In genomic region chr13:37749485-37749884, GRCm38 (mm10) we compare ENCODE assay signal across 9 mouse cellular contexts. TPM values are rescaled to one million over a fixed set of nuclear protein-coding genes. Genes with fewer than 3 reads are reported as not detected.
DNase-seq lines count a peak whose midpoint lies in the region; ATAC-seq and TF ChIP-seq lines count a peak whose summit lies in the region.
"Had no signal": no experiment of that assay in that cellular context is flagged by ENCODE, and none has a peak within 500 bp of the region (broad histone marks: within the 10 kb centered on the region; RNA-seq: fewer than 3 reads in every experiment).

No protein-coding gene starts in this region.

- H3K9ac ChIP-seq in lung, embryonic 14.5 days = no peak overlapping the region
- H3K9ac ChIP-seq in embryonic facial prominence, embryonic 14.5 days (ENCODE audit: low read depth, low read length) = no peak overlapping the region
- no peak overlapping the region for H3K9ac ChIP-seq in intestine, embryonic 15.5 days

- TF ChIP-seq CTCF in lung, embryonic 14.5 days (IDR thresholded peaks at IDR 0.05; ENCODE audit: low read depth) = no peak

- WGBS in lung, embryonic 14.5 days = 14% methylated on average over 3 of the region's 3 CpGs
- 22% methylated on average over 3 of the region's 3 CpGs for WGBS in embryonic facial prominence, embryonic 14.5 days
- whole genome bisulfite sequencing in intestine, embryonic 15.5 days = 12% methylated on average over 3 of the region's 3 CpGs

- H3K9me3 ChIP-seq in lung, embryonic 14.5 days (ENCODE audit: low read depth, low read length) = no peaks in the 10 kb centered on the region
- no peaks in the 10 kb centered on the region for H3K9me3 ChIP-seq in embryonic facial prominence, embryonic 14.5 days (ENCODE audit: control insufficient read depth, low read length)
- no peaks in the 10 kb centered on the region for H3K9me3 ChIP-seq in intestine, embryonic 15.5 days

- peak; percentile 57 for DNase-seq in lung, embryonic 14.5 days
- no peak for DNase-seq in lung, postnatal 4 days
- peak; percentile 39 for DNase-seq in embryonic facial prominence, embryonic 14.5 days (ENCODE audit: low spot score)
- DNase-seq in right cerebral cortex, postnatal 10 days (ENCODE audit: low spot score in 2 of 2) = peak; percentile 44 to 66
- no peak for DNase-seq in gastrocnemius, adult 8-10 months (ENCODE audit: low spot score in 2 of 2)
- DNase-seq in spleen, adult 12 weeks (ENCODE audit: low spot score) = no peak
- DNase-seq in adrenal gland, adult 2 months = no peak
- DNase-seq: gastrocnemius, adult 2 months had no signal

- peak; percentile 73 for ATAC-seq in lung, embryonic 14.5 days (ENCODE audit: insufficient read depth)
- ATAC-seq in embryonic facial prominence, embryonic 14.5 days (ENCODE audit: low read depth) = peak; percentile 70
- 0 out of 2 replicates have a peak, but pooled peaks have one; percentile 39 for ATAC-seq in intestine, embryonic 15.5 days

- no peak overlapping the region for H3K4me3 ChIP-seq in lung, embryonic 14.5 days (ENCODE audit: low read depth, low read length)
- no peak overlapping the region for H3K4me3 ChIP-seq in embryonic facial prominence, embryonic 14.5 days (ENCODE audit: low read depth, low read length)
- H3K4me3 ChIP-seq in intestine, embryonic 15.5 days (replicated peaks) = no peak overlapping the region
- H3K4me3 ChIP-seq: gastrocnemius, adult 2 months had no signal

- no peaks in the 10 kb centered on the region for H3K4me1 ChIP-seq in lung, embryonic 14.5 days (ENCODE audit: insufficient read depth)
- peaks cover 8% of the 10 kb centered on the region for H3K4me1 ChIP-seq in embryonic facial prominence, embryonic 14.5 days (ENCODE audit: control insufficient read depth, insufficient read depth, low read length)
- peaks cover 16% of the 10 kb centered on the region for H3K4me1 ChIP-seq in intestine, embryonic 15.5 days (replicated peaks)

- no peak overlapping the region for H3K27ac ChIP-seq in lung, embryonic 14.5 days (ENCODE audit: low read depth)
- no peak overlapping the region for H3K27ac ChIP-seq in embryonic facial prominence, embryonic 14.5 days (replicated peaks; ENCODE audit: low read depth, low read length)
- H3K27ac ChIP-seq in intestine, embryonic 15.5 days = no peak overlapping the region
- H3K27ac ChIP-seq: gastrocnemius, adult 2 months had no signal

- 0 out of 2 replicates have a peak, but pooled peaks cover 3% of the 10 kb centered on the region for H3K27me3 ChIP-seq in lung, embryonic 14.5 days (ENCODE audit: insufficient read depth, low read length)
- H3K27me3 ChIP-seq in embryonic facial prominence, embryonic 14.5 days (replicated peaks; ENCODE audit: control insufficient read depth, insufficient read depth, low read length) = no peaks in the 10 kb centered on the region
- H3K27me3 ChIP-seq in intestine, embryonic 15.5 days (replicated peaks) = no peaks in the 10 kb centered on the region

- no peaks in the 10 kb centered on the region for H3K36me3 ChIP-seq in lung, embryonic 14.5 days (ENCODE audit: insufficient read depth)
- H3K36me3 ChIP-seq in embryonic facial prominence, embryonic 14.5 days (ENCODE audit: control insufficient read depth, insufficient read depth, low read length) = no peaks in the 10 kb centered on the region
- H3K36me3 ChIP-seq in intestine, embryonic 15.5 days = no peaks in the 10 kb centered on the region

- H3K4me2 ChIP-seq in lung, embryonic 14.5 days = no peak overlapping the region
- H3K4me2 ChIP-seq in embryonic facial prominence, embryonic 14.5 days (ENCODE audit: low read depth, low read length) = no peak overlapping the region
- no peak overlapping the region for H3K4me2 ChIP-seq in intestine, embryonic 15.5 days (replicated peaks)

RNA-seq across cellular contexts. Expression of gene Rreb1, which starts 28.7 kb away (rescaled TPM):
- polyA plus RNA-seq in lung, embryonic 14.5 days (2014; fragmentation: Nextera tagmentation; extraction: Ambion mirVana) = 22.5 and 23.8 TPM in 2 replicates
- 17.9 and 20.2 TPM in 2 replicates for polyA plus RNA-seq in embryonic facial prominence, embryonic 14.5 days (2014; fragmentation: Nextera tagmentation; extraction: Ambion mirVana)
- polyA plus RNA-seq in intestine, embryonic 15.5 days (2015; fragmentation: Nextera tagmentation; extraction: Ambion mirVana) = 16.1 and 16.5 TPM in 2 replicates
- total RNA-seq in gastrocnemius, adult 8-10 months (2022) = 10 to 100 TPM; 21.4 to 34.5 (median 25.8) TPM
- 10 to 100 TPM; 51.5 to 57.6 TPM for total RNA-seq in adrenal gland, adult 2 months (2021)
- polyA plus RNA-seq in adrenal gland, adult 2 months (2012; rRNA removed) = 28.9 and 40.9 TPM in 2 replicates

Comparison
In these comparisons a context has a peak if more than half of its experiments do, and no peak if none do; other contexts are left out.
1. DNase-seq: peak in lung, embryonic 14.5 days (single experiment), embryonic facial prominence, embryonic 14.5 days (single experiment) and right cerebral cortex, postnatal 10 days (2 of 2); none in lung, postnatal 4 days (0 of 2), gastrocnemius, adult 8-10 months (0 of 2), spleen, adult 12 weeks (single experiment) and adrenal gland, adult 2 months (single experiment).
2. Peak in every context shown above with its lines, with median percentiles within 50 percentile points of each other: ATAC-seq.